Mouse (Mus musculus) urinary bladder, adult 2 months (tissue): ENCODE results near the gene Sipa1l3. TPM values are rescaled to one million over a fixed set of nuclear protein-coding genes. Genes with fewer than 3 reads are reported as not detected.

Source experiments
- DNase-seq: peaks from one replicate; pipeline ENCODE4 v3.0.0; 2022; ENCODE audit warnings: low spot score
- polyA plus RNA-seq: library from polyadenylated mRNA; depleted of rRNA; stranded (reverse); fragments of >200 nt; gene quantifications from 2 replicates; pipeline ENCODE4 v1.2.3, GENCODE M21; 2012

Sipa1l3 gene
- polyA plus RNA-seq, 1 experiment, result 18.4 TPM

DNA sequence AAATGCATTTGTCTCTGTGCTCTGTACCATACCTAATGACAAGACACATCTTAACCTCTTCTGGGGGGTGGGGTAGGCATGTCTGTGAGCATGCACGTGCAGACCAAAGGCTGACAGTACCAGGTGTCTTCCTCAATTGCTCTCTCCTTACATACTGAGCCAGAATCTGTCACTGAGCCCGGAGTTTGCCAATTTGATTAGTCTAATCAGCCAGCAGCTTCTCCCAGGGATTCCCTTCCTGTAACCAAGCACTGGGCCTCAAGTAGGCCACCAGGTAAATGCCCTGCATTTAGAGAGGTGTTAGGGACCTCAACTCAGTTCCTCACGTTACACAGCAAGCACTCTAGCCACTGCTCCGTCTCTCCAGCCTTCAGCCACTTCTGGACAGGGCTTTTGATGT lies 38.3 kb downstream of the Sipa1l3 start:
- no peak for DNase-seq

GRCm38 (mm10) chr7:29475005-29475404 lies 43.4 kb downstream of the Sipa1l3 start:
- no peak for DNase-seq

DNA sequence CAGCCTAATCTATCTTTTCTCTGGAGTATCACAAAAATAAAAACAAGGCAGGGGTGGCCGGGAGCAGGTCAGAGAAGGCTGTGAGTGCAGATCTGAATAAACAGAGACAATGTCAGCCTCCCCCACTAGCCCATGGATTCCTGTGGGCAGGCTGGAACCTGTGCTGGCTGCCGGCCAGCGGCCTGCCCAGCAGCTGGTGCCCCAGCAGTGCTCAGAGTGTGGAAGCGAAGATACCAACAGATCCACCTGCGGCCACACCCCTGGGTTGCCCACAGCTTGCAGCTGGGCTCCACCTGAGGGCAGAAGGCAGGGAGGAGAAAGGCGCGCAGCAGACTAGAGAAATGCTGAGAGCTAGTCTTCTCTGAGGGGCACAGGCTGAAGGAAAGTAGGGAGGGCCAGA lies 47.1 kb downstream of the Sipa1l3 start:
- DNase-seq, result peak; percentile 52

DNA sequence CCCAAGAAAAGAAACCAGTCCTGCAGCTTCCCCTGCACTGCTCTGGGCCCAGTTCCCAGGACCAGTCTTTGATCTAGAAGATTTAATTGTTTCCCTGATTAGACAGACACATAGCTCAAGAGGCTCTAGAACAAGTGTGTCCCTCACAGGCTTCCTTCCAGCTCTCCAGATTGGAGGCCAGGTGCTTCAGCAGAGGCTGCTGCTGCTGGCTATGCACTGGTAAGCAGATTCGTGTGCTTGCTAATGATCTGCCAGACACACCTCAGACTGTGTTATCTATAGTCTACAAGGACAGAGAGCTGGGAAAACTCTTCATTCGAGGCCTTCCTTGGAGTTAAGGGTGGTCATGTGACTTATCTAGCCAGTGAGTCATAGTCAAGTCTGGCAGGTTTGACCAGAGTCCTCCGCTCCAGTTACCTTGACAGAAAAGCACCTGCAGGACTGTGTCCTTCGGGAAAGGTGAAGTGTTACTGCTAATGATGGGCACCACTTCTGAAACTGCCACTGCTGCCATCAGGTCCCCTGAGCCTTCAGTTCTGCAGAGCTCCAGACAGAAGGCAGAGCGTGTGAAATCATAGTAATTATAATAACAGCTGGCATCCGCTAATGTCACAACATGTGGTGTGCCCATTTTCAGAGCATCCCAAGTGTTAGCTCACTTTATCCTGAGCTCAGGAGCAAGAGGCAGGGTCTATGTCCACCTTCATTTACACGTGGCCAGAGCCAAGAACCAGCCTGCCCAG lies 48.7 kb downstream of the Sipa1l3 start:
- DNase-seq, result no peak

- DNase-seq, result no peak
These were observed 49.8 kb downstream of the Sipa1l3 start for GRCm38 (mm10) chr7:29468593-29468992.

DNA sequence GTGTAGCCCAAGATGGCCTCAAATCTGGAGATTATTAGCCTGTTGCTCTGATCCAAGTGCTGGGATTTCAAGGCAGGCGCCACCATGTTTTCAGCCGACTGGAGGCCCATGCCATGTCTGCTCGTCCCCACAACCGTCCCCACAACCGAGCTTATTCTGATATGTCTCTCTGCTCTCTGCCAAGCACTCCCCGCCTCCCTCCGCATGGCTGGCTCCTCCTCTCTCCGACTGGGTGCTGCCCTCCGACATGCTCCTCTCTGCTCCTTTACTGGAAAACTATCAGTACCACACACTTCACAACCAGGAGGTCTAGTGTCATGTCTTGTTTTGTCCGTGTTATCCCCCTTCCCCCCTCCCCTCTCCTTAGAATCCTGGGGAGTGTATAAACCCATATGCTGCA lies 51.9 kb downstream of the Sipa1l3 start:
- no peak for DNase-seq

DNA sequence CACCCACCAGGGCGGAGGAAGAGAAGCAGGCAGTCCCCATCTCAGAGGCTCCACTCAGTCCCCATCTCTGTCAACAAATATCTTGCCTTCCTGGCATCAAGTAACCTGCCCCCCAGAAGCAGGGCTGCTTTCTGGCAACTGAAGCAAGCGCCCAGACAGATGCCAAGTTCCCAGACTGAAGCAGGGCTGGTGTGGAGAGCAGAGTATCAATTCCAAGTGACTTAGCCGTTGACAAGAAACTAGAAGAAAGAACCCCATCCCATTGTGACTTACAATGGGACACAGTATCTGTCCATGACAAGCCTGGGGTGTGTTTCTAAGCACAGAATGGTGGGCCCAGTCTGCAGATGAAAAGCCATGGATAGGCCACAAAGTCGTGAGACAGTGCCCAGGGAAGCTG lies 52.7 kb downstream of the Sipa1l3 start:
- no peak for DNase-seq

DNA sequence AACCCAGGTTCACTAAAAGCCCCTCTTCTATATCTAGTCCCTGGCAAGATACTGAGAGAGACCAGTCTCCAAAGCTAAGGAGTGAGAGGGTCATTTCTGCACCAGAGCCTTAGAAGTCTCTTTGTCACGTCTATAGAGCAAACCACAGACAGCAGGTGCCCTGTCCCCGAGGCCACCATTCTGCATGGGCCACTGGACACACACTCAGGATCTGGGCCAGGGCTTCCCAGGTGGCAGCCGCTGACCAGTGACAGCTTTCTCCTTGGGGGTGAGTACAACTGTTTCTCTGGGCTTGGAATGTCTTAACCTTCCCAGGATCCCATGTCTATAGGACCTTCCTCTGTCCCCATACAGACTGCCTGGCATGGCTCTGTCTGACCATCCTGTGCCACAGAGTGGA lies 55.6 kb downstream of the Sipa1l3 start:
- no peak for DNase-seq

- DNase-seq, result no peak
These were observed 56.3 kb downstream of the Sipa1l3 start for GRCm38 (mm10) chr7:29462178-29462577.

GRCm38 (mm10) chr7:29461557-29461956 lies 56.9 kb downstream of the Sipa1l3 start:
- DNase-seq, result no peak

GRCm38 (mm10) chr7:29458889-29459740 lies 59.3 kb downstream of the Sipa1l3 start:
- no peak for DNase-seq

DNA sequence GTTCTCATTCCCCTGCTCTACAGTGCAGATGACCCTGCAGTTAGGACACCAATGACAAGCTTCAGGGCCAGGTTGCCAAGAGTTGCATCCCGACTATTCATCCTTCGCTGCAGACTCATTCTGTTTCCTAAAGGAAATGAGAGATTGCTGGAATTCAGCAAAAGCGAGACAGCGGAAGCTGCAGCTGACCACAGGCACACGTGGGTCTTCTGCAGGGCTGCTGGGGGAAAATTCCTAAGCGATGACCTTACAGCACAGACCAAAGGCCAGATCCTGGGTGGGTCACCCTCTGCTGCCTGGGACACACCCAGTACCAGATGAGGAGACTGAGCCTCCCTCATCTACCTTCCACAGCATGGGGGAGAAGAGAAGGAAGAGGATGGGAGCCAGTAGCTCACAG lies 60.7 kb downstream of the Sipa1l3 start:
- no peak for DNase-seq

DNA sequence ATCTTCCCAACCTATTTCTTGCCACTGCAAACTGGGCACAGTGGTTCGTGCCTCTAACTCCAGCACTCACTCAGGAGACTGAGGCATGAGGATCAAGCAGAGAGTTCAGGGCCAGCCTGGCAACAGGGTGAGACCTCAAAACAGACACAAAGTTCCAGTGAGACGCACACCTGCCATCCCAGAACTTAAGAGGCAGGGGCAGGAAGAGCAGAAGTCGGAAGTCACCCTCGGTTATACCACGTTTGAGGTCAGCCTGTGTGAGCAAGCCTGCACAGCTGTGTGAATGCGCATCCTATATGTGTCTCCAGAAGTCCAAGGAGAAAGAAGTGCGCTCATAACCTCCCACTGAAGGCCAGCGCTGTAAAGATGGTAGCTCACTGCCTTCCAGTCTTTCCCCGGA lies 61.7 kb downstream of the Sipa1l3 start:
- no peak for DNase-seq

GRCm38 (mm10) chr7:29455591-29455990 lies 62.9 kb downstream of the Sipa1l3 start:
- no peak for DNase-seq

DNA sequence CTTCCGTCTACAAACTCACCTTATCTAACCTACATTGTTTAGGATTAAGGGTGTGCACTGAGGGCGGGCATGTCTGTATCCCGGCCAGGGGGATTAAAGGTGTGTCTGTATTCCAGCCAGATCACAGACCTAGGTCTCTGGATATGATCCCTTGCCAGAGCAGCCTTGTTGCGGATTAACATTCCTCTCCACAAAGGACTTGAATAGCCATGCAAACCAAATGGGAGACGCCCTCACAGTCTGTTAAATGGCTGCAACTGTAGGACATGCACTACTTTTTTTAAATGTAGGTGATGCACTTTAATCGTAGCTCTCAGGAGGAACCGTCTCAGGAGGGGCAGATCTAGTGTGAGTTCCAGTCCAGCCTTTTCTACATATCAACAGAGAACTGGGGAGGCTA lies 63.5 kb downstream of the Sipa1l3 start:
- DNase-seq, result no peak

DNA sequence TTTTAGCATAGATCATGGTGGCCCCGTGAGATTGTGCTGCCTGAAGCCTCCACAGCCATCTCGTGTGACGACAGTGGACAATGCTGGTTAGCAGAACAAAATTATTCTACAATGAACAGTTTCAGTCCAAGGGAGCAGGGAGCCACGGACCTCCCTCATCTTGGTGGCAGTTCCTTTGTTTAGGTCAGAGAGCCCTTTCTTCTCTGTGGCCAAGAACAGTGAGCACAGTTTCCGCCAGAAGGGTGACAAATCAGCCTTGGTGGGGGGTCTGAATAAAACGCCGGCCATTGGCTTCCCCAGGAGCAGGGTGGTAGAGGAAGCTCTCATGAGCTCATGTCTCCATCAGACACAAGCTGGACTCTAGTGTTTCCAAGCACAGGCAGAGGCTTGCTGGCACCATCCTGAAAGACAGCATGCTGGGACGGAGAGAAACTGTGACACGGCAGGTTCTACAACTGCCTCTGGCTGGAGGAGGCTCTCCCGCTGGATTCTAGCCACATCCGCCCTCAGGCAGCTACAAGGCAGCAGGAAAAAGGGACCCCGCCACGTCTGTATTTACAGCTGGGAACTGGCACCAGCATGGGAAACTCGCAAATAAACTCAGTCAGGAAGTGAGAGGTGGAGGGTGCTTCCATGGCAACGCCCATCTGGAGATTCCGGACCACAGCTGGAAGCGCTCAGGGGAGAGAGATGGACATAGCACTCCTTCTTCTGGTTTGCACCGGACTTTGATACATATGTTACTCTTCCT lies 65.3 kb downstream of the Sipa1l3 start:
- no peak for DNase-seq

DNA sequence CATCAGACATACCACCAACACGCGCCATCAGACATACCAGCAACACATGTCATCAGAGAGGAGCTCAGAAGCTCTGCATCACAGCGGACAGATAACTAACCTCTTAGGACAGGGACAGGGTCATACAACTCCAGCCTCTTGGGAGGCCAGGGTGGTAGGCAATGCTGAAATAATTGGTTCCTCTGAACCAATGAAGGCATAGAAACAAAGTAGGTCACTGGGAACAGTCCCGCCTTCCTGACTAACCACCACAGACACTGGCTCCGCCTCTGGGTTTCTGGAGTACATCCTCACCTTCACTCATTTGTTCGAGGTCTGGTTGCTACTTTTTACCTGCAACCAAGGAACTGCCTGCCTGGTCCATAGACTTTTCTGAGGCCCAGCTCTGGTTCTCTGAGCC lies 66.1 kb downstream of the Sipa1l3 start:
- DNase-seq, result no peak

- no peak for DNase-seq
These were observed 68.3 kb downstream of the Sipa1l3 start for GRCm38 (mm10) chr7:29450175-29450574.

GRCm38 (mm10) chr7:29448830-29449229 lies 69.6 kb downstream of the Sipa1l3 start:
- no peak for DNase-seq

DNA sequence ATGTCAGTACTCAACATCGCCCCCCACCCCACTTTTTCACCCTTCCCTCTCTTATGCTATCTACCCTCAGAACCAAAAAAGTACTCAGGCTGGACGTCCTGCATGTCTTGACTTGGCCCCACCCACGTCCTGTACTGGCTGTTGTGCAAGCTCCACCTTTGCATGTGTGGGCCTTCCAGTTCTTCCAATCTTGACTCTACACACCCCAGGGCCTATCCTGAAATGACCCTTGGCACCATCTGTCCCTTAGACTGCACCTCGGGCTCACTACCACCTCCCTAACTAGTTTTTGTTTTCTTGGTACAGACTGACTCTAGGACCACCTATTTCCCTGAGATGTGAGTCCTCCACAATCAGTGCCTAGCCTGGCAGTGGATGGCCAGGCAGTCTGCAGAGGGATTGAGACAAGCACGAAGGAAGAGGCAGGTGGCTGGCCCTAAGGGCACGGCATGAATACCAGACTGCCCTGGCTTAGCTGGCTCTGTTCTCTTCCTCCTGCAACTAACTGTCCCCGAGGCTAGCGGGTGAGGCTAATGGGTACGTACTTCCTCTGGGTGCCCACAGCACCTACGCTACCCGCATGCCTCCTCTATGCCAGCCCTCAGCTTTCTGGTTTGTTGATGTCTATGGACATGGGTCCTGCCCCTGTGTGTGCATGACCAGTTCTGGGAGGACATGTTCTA lies 71.2 kb downstream of the Sipa1l3 start:
- DNase-seq, result no peak

DNA sequence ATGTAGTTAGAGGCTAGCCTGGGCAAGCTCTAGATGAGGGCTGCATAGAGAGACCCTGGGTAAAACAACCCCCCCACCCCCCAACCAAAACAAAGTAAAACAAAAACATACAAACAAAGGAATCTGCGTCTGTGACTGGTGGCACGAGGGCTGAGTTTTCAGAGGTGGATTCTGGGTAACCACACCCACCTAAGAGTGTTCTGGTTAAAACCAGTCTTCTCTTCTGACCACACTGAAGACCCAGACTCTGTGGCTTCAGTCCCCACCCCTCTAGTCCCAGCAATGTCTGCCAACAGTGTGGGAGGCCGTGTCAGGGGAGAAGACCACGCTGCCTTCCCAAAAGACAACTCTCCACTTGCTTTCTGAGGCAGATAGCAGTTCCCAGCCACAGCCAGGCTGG lies 72.3 kb downstream of the Sipa1l3 start:
- DNase-seq, result no peak

DNA sequence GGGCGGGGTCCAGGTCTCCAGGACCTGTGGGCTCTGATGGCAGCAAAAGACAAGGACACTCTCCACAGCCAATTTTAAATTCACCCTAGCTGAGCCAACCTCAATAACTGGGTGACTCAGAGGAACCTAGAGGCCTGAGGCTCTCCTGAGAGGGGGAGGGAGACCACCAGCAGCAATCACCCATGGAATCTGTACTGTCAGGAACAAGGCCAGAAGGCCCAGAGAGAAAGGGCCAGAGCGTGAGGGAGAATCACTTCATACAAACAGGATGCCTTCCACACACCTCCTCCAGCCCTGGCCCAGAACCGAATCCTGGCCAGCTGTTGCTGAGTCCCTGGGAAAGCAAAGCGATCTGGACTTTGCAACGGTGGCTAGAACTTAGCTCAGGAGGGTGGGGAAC lies 73.9 kb downstream of the Sipa1l3 start:
- no peak for DNase-seq
